Mouse (Mus musculus) 3134 (cell line): ENCODE measurements around the gene Nrm.
"Not testable (repeated sequence)": the region's sequence is repeated elsewhere in the genome, so short reads cannot be mapped to it uniquely, and the experiment has no call there.

Experiments used
- DNase-seq: peaks from one replicate; pipeline ENCODE4 v3.0.0-alpha.2; 2011; ENCODE audit warnings: low spot score; ENCODE audit not compliant: insufficient read length; ENCODE audit errors: extremely low read depth

Gene Nrm

DNA sequence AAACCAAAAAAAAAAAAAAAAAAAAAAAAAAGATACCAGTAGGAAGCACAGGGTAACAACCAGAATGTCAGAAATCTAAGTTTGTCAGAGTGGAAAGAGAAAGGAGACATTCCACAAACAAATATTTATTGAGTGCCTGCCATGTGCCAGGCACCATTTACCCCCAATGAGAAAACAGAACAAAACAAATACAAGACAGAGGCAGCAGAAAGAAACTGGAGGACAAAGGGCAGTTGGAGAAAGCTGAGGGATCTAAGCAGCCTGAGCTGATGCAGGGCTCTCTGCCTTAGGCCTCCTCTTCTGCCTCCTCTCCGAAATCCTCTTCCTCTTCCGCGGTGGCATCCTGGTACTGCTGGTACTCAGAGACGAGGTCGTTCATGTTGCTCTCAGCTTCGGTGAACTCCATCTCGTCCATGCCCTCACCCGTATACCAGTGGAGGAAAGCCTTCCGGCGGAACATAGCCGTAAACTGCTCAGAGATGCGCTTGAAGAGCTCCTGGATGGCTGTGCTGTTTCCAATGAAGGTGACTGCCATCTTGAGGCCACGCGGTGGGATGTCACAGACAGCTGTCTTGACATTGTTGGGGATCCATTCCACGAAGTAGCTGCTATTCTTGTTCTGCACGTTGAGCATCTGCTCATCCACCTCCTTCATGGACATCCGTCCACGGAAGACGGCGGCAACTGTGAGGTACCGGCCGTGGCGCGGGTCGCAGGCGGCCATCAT, 26.3 kb upstream of the Nrm start:
- DNase-seq = peak; percentile 33

DNA sequence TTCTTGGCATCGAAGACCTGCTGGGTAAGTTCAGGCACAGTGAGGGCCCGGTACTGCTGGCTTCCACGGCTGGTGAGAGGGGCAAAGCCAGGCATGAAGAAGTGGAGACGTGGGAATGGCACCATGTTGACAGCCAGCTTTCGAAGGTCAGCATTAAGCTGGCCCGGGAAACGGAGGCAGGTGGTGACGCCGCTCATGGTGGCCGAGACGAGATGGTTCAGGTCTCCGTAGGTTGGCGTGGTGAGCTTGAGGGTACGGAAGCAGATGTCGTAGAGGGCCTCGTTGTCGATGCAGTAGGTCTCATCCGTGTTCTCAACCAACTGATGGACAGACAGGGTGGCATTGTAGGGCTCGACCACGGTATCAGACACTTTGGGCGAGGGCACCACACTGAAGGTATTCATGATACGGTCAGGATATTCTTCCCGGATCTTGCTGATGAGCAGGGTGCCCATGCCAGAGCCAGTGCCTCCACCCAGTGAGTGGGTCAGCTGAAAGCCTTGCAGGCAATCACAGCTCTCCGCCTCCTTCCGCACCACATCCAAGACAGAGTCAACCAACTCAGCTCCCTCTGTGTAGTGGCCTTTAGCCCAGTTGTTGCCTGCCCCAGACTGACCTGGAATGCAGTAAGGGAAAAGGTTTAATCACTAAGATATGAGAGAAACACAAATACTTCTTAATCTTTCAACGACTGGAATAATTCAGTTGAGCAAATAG, 25.5 kb upstream of the Nrm start:
- DNase-seq = peak; percentile 44

DNA sequence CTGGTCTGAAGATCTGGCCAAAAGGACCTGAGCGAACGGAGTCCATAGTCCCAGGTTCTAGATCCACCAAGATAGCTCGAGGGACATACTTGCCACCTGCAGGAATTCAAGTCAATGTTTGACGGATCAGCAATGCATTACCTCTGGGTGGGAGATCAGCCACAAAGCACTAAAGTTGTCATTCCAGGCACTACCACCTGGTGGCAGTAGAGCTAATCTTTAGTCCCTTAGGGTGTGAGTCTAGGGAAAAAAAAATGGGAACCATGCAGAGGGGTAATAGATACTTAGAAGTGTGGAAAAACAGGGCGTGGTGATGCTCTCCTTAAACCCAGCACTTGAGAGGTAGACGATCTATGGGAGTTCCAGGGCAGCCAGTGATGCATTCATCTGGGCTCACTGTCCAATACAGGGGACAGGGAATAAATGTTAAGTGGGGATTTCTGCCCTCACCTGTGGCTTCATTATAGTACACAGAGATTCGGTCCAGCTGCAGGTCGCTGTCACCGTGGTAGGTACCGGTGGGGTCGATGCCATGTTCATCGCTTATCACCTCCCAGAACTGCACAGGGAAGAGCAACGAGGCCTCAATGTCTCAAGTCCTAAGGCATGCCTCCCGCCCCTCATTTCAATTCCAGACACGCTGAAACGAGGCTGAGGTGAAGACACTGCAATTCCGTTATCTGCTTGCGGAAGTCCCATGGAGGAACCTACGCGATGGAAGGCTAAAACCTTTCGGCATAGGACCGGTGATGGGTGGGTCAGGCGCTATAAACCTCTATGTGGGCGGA, 24.7 kb upstream of the Nrm start:
- DNase-seq = peak; percentile 57

DNA sequence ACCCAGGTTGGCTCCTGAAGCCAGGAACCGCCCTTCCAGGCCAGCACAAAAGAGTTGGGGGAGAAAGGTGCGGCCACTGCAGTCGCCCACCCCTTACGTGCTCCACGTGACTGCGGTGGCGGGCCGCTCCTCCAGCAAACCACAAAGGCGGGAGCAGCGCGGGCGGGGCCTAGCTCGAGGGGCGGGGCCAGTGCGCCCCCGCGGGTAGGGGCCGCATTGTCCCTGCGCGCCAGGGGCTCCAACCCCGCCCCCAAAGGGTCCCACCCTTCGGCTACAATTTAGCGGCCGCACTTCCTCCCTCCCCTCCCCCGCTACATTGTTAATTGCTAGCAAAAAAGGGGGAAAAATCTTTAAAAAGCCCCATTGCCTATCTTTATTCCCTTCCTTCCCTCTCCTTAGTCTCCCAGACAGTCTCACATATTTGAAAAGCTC, 24.1 kb upstream of the Nrm start:
- peak; percentile 89 for DNase-seq

DNA sequence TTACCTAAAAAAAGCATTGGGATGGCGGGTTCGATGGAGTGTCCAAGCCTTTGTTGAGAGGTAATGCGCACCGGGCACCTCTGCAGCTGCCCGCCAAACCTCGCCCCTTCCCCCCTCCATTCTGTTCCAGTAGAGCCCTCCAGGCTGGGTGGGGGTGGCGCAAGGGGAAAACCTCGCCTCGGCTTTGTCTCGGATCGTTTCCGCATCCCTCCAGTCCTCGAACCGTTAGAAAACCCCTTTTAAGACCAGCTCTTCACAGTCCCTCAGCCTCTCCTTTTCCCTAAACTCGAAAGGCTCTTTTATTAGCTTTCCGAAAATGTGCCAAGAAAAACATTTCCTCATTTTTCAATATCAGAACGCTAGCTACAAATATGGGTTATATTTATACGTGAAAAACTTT, 23.6 kb upstream of the Nrm start:
- no peak for DNase-seq

DNA sequence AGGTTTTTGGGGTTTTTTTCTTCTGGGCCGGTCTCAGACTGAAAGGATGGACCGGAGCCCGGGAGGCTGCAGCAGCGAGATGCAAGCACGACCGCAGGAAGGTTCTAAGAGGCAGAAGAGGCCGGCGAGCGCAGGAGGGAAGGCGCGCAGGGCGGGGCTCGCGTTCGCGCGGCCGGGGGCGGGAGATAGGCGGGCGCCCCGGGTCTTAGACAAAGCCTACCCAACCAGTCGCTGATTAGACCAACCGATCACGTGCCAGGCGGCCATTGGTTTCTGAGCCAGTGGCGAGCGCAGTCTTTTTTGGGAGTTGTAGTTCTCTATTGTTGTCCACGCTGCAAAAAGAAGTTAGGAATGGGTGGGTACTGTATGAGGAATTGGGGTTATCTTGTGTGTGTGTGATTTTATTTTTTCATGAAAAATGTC, 23.0 kb upstream of the Nrm start, which contains the start of gene Tubb5:
Gene Tubb5 (minus strand): TSS at position 185 of the 423 bp plus-strand sequence.
- DNase-seq = peak; percentile 100

DNA sequence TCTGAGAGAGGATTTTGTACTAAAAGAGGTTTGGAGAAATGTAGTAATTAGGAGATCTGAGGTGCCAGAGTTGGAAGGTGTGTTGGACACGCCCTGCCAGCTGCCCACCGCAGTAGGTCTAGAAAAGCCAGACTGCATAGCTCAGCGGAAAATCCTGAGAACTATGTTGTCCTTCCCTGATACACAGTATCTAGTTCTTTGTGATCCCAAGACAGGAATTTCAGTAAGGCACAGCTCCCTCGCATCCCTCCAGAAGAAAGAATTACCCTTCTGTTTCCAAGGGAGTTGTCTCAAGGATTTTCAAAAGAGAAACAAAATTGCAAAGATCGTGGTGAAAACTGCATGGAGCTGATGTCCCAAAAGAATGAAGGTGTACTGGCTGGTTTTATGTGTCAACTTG, 22.5 kb upstream of the Nrm start:
- DNase-seq = no peak

DNA sequence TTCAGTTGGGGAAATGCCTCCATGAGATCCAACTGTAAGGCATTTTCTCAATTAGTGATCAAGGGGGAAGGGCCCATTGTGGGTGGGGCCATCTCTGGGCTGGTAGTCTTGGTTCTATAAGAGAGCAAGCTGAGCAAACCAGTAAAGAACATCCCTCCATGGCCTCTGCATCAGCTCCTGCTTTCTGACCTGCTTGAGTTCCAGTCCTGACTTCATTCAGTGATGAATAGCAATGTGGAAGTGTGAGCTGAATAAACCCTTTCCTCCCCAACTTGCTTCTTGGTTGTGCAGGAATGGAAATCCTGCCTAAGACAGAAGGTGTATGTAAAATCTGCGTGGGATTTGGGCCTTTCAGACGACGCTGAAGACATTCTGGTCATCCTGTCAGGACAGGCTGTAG, 22.1 kb upstream of the Nrm start:
- not testable (repeated sequence) for DNase-seq

DNA sequence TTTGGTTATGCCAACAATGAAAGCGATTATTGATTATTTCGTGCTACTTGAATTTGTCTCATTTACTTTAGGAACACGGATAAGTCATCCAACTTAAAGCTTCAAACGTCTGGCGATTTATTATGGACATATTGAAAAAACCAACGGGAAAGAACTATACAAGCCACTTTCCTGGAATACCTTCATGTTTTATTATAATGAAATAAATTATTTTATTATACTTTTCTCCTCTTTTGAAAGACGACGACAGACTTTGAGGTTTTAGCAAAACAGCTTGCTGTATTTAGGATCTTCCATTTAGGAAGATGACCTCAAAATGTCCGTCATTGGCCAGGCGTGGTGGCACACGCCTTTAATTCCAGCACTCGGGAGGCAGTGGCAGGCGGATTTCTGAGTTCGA, 20.6 kb upstream of the Nrm start:
- no peak for DNase-seq

DNA sequence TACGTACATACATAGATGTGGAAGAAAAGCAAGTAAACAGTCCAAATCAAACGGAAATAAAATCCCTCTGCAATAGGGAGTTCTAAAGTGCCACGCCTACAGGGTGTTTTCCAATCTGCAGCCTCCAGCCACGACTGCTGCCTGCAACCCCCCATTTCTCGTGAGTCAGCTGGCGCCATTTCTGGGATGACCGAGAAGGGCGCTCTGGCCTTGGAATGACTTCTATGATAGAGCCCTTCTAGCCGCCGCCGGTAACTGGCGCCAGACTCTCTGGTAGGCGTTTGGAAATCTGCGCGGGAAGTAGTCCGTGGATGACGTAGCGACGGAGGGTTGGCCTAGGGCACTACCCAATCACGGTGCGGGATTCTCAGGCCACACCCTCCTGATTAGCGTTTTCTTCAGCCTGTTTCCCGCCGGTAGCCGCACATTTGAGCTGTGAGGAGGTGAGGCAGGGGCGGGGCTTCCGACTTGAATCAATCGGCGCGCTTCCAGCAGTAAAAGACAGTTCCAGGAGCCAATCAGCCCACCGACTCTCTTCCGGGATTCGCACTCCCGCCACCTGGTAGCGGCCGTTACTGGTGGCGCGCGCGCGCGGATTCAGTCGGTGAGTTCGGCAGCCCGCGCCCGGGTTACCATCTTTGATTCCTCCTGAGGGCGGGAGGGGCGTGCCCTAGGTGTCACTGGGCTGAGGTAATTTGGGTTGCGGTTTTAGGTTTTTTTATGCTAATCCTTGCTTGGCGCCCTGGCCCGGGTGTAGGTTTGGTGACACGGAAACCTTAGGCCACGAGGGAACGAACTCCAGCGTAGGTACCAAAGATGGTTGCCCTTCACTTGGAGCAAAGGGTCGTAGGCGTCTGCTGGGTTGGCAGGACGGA, 19.8 kb upstream of the Nrm start, which contains the start of gene Mdc1:
Gene Mdc1 (plus strand): TSS at position 440 of the 875 bp plus-strand sequence.
- peak; percentile 99 for DNase-seq

DNA sequence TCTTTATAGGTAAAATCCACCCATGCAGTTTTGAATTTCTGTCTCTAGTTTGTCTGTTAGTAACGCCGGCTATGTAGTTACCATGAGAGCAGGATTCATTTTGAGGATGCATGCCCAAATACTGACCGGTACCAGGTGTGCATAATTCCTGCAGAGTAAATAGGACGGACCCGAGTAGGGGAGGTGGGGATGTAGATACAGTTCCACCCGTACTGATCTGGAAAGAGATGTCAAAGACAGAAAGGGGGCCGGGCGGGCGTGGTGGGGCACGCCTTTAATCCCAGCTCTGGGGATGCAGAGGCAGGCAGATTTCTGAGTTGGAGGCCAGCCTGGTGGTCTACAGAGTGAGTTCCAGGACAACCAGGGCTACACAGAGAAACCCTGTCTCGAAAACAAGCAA, 19.1 kb upstream of the Nrm start:
- no peak for DNase-seq

DNA sequence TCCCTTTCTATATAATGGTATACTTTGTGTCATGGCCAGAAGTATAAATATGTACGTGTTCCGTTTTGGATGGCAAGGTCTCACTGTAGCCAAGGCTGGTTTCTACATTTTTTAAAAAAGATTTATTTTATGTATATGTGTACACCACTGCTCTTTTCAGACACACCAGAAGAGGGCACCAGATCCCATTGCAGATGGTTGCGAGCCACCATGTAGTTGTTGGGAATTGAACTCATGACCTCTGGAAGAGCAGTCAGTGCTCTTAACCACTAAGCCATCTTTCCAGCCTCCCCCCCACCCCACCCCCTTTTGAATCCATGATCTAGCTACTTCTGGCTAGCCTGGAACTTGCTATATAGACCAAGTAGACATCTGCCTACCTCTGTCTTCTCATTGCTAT, 17.6 kb upstream of the Nrm start:
- no peak for DNase-seq

DNA sequence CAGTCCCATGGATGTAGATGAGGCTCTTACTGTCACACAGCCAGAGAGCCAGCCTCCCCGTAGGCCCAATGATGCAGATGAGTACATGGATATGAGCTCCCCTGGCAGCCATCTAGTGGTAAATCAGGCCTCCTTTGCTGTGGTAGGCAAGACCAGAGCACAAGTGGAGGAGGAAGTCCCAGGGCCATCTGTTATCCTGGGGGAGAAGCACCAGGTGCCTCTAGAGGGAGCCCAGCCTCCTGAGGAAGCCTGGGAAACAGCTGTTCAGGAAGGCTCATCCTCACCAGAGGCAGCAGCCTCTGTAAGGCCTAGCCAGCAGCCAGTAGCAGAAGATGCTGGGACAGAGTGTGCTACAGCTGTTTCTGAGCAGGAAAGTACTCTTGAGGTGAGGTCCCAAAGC, 13.0 kb upstream of the Nrm start:
- no peak for DNase-seq

DNA sequence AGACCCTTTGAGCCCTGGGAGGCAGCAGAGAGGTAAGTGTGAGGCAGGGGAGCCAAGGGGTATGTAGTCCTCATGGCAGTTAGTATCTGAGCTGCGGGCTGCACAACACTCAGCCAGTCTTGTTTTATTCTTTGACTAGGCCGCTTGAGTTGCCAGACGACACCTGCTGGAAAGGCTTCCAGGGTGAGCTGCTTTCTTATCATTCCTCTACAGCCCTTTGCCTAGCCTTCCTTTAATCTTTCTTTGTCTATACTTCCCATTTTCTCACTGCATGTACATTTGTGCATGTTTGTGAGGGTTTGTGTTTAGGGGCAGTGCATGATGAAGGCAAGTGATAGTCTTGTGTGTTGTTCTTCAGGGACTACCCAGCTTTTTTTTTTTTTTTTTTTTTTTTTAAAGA, 10.1 kb upstream of the Nrm start:
- no peak for DNase-seq

DNA sequence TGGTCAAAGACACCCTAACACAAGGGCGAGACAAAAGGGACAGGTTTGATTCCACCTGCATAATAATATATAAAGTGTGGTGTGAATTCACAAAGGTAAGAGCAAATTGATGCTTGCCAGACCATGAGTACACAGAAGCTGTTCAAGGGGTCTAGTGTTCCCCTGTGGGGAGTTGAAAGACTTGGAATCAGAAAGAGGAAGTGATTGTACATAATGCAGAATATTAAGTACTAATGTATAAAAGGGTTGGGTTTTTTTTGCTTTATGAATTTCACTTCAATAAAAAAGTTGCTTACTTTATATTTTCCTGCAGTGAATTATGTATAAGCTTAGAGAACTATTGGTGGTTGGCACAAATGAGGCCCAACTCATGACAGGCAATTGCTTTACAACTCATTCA, 1.7 kb upstream of the Nrm start:
- no peak for DNase-seq

DNA sequence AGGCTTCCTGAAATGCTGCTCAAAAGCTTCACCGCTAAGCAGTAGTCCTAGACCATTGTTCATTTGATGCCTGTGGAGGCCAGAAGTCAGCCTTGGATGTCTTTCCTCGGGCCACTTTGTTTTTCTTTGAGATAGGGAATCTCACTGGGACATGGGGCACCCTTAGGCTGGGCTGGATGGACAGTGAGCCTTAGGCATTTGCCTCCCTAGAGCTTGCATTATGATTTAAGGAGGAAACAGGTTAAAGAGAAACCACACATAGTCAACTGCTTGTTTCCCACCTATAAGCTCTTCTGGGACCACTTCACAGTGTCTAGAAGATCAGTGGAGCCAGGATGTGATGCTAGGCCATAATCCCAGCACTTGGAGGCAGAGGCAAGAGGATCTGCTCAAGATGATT, 1.3 kb upstream of the Nrm start:
- no peak for DNase-seq

DNA sequence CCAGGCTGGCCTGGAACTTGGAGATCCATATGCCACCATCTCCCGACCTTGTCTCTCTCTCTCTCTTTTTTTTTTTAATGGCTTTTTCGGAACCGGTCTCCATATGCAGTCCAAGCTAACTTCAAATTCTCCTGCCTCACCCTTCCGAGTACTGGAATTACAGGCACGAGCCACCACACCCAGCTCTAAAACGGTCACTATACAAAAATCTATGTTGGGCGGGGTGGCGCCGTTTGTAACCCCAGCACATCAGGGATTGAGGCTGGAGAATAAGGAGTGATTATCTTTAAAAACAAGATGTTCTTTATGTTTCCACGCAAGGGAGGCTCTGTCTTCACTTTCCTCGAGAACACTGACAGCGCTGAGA, 304 bp upstream of the Nrm start:
- DNase-seq = no peak

DNA sequence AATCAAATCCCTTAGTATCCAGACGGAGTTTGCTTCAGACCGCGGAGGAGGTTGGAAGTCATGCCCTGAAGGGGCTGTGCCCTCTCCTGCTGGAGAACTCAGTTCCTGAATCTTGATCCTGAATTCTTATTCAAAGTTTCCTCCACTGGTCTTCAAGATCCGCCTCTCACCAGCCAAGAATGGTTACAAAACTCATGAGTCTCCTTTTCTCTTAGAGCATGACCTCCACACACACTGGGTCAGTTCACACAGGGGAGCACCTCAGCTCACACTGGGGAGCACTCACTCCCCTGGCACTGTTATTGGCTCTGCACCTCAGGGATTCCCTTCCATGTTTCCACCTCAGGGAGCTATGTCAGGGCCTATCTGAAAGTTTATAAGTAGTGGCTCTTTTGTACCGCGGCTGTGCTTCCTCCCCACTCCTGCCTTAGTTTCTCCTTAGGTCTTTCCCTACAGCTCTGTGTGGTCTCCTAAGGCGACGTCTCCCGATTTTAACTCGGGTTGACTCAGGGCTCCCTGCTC, 3.8 kb downstream of the Nrm start:
- DNase-seq = no peak

DNA sequence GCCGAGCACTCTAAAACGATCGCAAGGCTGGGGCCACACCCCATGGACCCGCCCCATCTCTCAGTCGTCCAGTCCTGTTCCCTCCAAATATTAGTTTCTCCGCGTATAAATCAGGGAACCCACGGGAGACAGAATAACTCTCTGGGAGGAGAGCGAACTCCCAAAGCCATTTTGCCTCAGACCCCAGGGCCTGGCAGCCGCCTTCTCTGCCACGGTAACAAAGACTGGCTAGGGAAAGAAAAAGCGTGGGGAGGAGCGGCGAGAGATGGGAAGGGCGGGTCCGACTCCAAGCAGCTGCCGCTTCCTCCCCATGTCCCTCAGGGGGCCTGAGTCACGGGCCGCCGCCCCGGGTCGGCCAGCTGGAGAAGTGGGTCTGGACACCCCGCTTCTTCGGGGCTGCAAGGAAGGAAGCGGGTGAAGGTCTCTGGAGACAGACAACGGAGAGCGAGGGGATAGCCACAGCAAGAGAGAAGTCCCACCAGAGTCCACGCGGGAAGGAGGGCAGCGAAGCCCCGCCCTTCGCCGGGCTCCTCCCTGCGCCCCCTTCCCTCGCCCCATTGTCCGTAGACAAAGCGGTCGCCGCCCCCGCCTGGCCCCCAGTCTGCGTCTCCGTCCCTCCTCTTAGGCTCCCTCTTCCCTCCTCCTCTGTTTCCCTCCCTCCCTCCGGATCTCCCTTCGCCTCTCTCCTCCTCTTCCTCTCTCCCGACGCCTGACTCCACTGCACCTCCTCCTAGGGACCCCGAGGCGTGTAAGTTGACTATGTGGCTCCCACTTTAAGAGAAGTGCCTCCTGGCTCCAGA, 4.6 kb downstream of the Nrm start, which contains the start of gene Ppp1r18:
Gene Ppp1r18 (plus strand): TSS at position 113 of the 800 bp plus-strand sequence.
- peak; percentile 90 for DNase-seq
